Comparison of ENCODE assay signal across 25 mouse cellular contexts in genomic region chr17:12164507-12164906, GRCm38 (mm10). TPM values are rescaled to one million over a fixed set of nuclear protein-coding genes. Genes with fewer than 3 reads are reported as not detected.
DNase-seq lines count a peak whose midpoint lies in the region; TF ChIP-seq lines count a peak whose summit lies in the region.
"Had no signal": no experiment of that assay in that cellular context is flagged by ENCODE, and none has a peak within 500 bp of the region (broad histone marks: within the 10 kb centered on the region; RNA-seq: fewer than 3 reads in every experiment).

No protein-coding gene starts in this region.

- H3K9ac ChIP-seq in ES-Bruce4 (ENCODE audit: low read depth, poor library complexity, severe bottlenecking): no peak overlapping the region
- H3K9ac ChIP-seq: embryonic facial prominence, embryonic 15.5 days; forebrain, postnatal 0 days; heart, embryonic 13.5 days; hindbrain, embryonic 14.5 days had no signal

- no peak overlapping the region for H3K4me3 ChIP-seq in layer of hippocampus, adult 2 months
- no peak overlapping the region for H3K4me3 ChIP-seq in ES-Bruce4 (ENCODE audit: low read depth, low read length)
- H3K4me3 ChIP-seq: embryonic facial prominence, embryonic 15.5 days; gastrocnemius, adult 2 months; heart, embryonic 13.5 days had no signal

- peak overlapping the region; percentile 43; the same call in 1 of the 2 replicates for H3K27ac ChIP-seq in layer of hippocampus, adult 2 months
- H3K27ac ChIP-seq in ES-Bruce4 (ENCODE audit: insufficient read depth, low read length): peak overlapping the region; percentile 30; the same call in 1 of the 2 replicates
- H3K27ac ChIP-seq: gastrocnemius, adult 2 months; heart, embryonic 13.5 days; hindbrain, embryonic 14.5 days had no signal

- TF ChIP-seq POLR2A in ES-Bruce4 (IDR thresholded peaks at IDR 0.05; ENCODE audit: insufficient read depth, low read length): no peak

- no peaks in the 10 kb centered on the region; the same call in 1 of the 2 replicates for H3K36me3 ChIP-seq in ES-Bruce4 (ENCODE audit: control insufficient read depth, insufficient read depth, low read length, poor library complexity, severe bottlenecking)
- H3K36me3 ChIP-seq: embryonic facial prominence, embryonic 15.5 days had no signal

- no peaks in the 10 kb centered on the region for H3K27me3 ChIP-seq in ES-Bruce4 (ENCODE audit: control insufficient read depth, insufficient read depth, low read length, poor library complexity, severe bottlenecking)
- H3K27me3 ChIP-seq: embryonic facial prominence, embryonic 15.5 days; heart, embryonic 13.5 days; Patski had no signal

- TF ChIP-seq CTCF in layer of hippocampus, adult 2 months (conservative IDR thresholded peaks at IDR 0.05): no peak
- TF ChIP-seq CTCF in ES-Bruce4 (IDR thresholded peaks at IDR 0.05; ENCODE audit: low read depth, low read length): no peak

- no peak for DNase-seq in layer of hippocampus, adult 2 months (ENCODE audit: low spot score in 2 of 2)
- DNase-seq in layer of hippocampus, adult 11-12 months (ENCODE audit: low spot score): no peak
- peak; percentile 76 for DNase-seq in A20 (ENCODE audit: low read depth, low spot score)
- DNase-seq in B cell, adult 2 months: peak; percentile 47 to 60
- DNase-seq in urinary bladder, postnatal 25 days (ENCODE audit: low spot score): no peak
- DNase-seq in cerebellum, postnatal 36 days: no peak
- DNase-seq: adrenal gland, postnatal 14 days; cerebellum, adult 11 months; cerebellum, adult 2 months; cerebellum, adult 9-11 months; cerebellum, postnatal 25 days; embryo, embryonic 11 days; forebrain, postnatal 0 days; gastrocnemius, adult 2 months; gastrocnemius, postnatal 14 days; heart, adult 11 months; heart, postnatal 14 days; heart, postnatal 4 days; kidney, adult 11 months had no signal

- no peaks in the 10 kb centered on the region for H3K9me3 ChIP-seq in ES-Bruce4 (replicated peaks; ENCODE audit: control insufficient read depth, insufficient read depth, low read length, poor library complexity, severe bottlenecking)
- H3K9me3 ChIP-seq: embryonic facial prominence, embryonic 15.5 days; G1E; heart, embryonic 13.5 days had no signal

- H3K4me1 ChIP-seq in ES-Bruce4 (ENCODE audit: control insufficient read depth, insufficient read depth, low read length): peaks cover 15% of the 10 kb centered on the region

- TF ChIP-seq EP300 in ES-Bruce4 (IDR thresholded peaks at IDR 0.05; ENCODE audit: insufficient read depth, low read depth, low read length): no peak

RNA-seq across cellular contexts. Expression of gene Agpat4, which starts 46.0 kb away (rescaled TPM):
- 10 to 100 TPM; 62.2 to 66.9 TPM for total RNA-seq in layer of hippocampus, adult 2 months (2021)
- 80.4 and 83.7 TPM in 2 replicates for polyA plus RNA-seq in ES-Bruce4 (2011; ENCODE audit: insufficient read depth, insufficient read length, low read depth, missing spikeins)

Comparison
In these comparisons a context has a peak if more than half of its experiments do, and no peak if none do; other contexts are left out.
1. DNase-seq: peak in A20 (single experiment) and B cell, adult 2 months (2 of 2); none in layer of hippocampus, adult 2 months (0 of 2), layer of hippocampus, adult 11-12 months (single experiment), urinary bladder, postnatal 25 days (single experiment) and cerebellum, postnatal 36 days (0 of 2).